Mouse (Mus musculus) myocyte (in vitro differentiated cells): ENCODE data around the gene Prpf4b. TPM values are rescaled to one million over a fixed set of nuclear protein-coding genes. Genes with fewer than 3 reads are reported as not detected.
"Not testable (repeated sequence)": the region's sequence is repeated elsewhere in the genome, so short reads cannot be mapped to it uniquely, and the experiment has no call there.

Experiments
- H3K27me3 ChIP-seq: one replicate; pipeline ENCODE4 v1.6.1; 2011; ENCODE audit not compliant: control insufficient read depth, insufficient read depth, insufficient read length
- H3K36me3 ChIP-seq: one replicate; pipeline ENCODE4 v1.6.1; 2011; ENCODE audit not compliant: control insufficient read depth, insufficient read depth
- H3K4me2 ChIP-seq: one replicate; pipeline ENCODE4 v1.6.1; 2011; ENCODE audit warnings: low read depth, control low read depth
- H3K4me3 ChIP-seq: one replicate; pipeline ENCODE4 v1.5.1; 2011; ENCODE audit warnings: mild to moderate bottlenecking, control low read depth, moderate library complexity
- H3K79me2 ChIP-seq: one replicate; pipeline ENCODE4 v1.6.1; 2011; ENCODE audit not compliant: control insufficient read depth, insufficient read depth
- H3ac ChIP-seq: one replicate; pipeline ENCODE4 v1.6.1; 2011; ENCODE audit not compliant: control insufficient read depth, insufficient read length
- CEBPB ChIP-seq: IDR thresholded peaks from 2 replicates; pipeline ENCODE4 v1.6.1; 2011; ENCODE audit warnings: mild to moderate bottlenecking, moderate library complexity; ENCODE audit not compliant: poor library complexity, insufficient read depth, severe bottlenecking
- E2F4 ChIP-seq: IDR thresholded peaks from one replicate; pipeline ENCODE4 v1.6.1; 2011; ENCODE audit warnings: mild to moderate bottlenecking, control low read depth, moderate library complexity; ENCODE audit not compliant: insufficient read depth
- MAX ChIP-seq: IDR thresholded peaks from one replicate; pipeline ENCODE4 v1.6.1; 2011; ENCODE audit warnings: low read depth, mild to moderate bottlenecking, control low read depth
- MYOD1 ChIP-seq, 3 experiments: IDR thresholded peaks; one replicate each; pipeline ENCODE4 v1.6.1; 2011; ENCODE audit warnings: control low read depth in 2 of 3, low read depth in 2 of 3, mild to moderate bottlenecking in 2 of 3, moderate library complexity in 1 of 3; ENCODE audit not compliant: insufficient read length in 2 of 3, control insufficient read depth in 1 of 3
- MYOG ChIP-seq, 3 experiments: IDR thresholded peaks; one replicate each; pipeline ENCODE4 v1.6.1; 2011; ENCODE audit warnings: control low read depth in 2 of 3, low read depth in 2 of 3, mild to moderate bottlenecking in 2 of 3; ENCODE audit not compliant: insufficient read length in 2 of 3, control insufficient read depth in 1 of 3, insufficient read depth in 1 of 3
- POLR2A ChIP-seq: IDR thresholded peaks from one replicate; pipeline ENCODE4 v1.6.1; 2011; ENCODE audit warnings: low read depth, mild to moderate bottlenecking, control low read depth, moderate library complexity; ENCODE audit not compliant: insufficient read length
- POLR2AphosphoS2 ChIP-seq: IDR thresholded peaks from one replicate; pipeline ENCODE4 v1.6.1; 2011; ENCODE audit warnings: low read depth, control low read depth; ENCODE audit not compliant: insufficient read length
- REST ChIP-seq: IDR thresholded peaks from one replicate; pipeline ENCODE4 v1.6.1; 2011; ENCODE audit warnings: mild to moderate bottlenecking, control low read depth, moderate library complexity; ENCODE audit not compliant: insufficient read depth, insufficient read length
- SRF ChIP-seq: IDR thresholded peaks from one replicate; pipeline ENCODE4 v1.6.1; 2011; ENCODE audit warnings: low read depth; ENCODE audit not compliant: control insufficient read depth, insufficient read length
- TCF12 ChIP-seq: IDR thresholded peaks from one replicate; pipeline ENCODE4 v1.6.1; 2011; ENCODE audit warnings: mild to moderate bottlenecking, control low read depth; ENCODE audit not compliant: poor library complexity, insufficient read depth, severe bottlenecking
- TCF3 ChIP-seq: IDR thresholded peaks from one replicate; pipeline ENCODE4 v1.6.1; 2011; ENCODE audit warnings: low read depth, control low read depth; ENCODE audit not compliant: insufficient read length
- USF1 ChIP-seq: IDR thresholded peaks from one replicate; pipeline ENCODE4 v1.6.1; 2011; ENCODE audit warnings: low read depth, mild to moderate bottlenecking, control low read depth, moderate library complexity
- polyA plus RNA-seq: library from polyadenylated mRNA; unstranded; fragments of >200 nt; fragmentation: generic; extraction: Trizol; gene quantifications from one replicate; pipeline ENCODE4 v1.2.1, GENCODE M21; 2012; ENCODE audit warnings: missing spikeins

Gene Prpf4b
- polyA plus RNA-seq, 1 experiment: 8.1 TPM

GRCm38 (mm10) chr13:34873801-34874681 lies 1.1 kb upstream of the Prpf4b start:
- Histone ChIP-seq H3K36me3 (no peaks in the 10 kb centered on the region), H3K4me3 (peak overlapping the region; percentile 52), H3K4me2 (peak overlapping the region; percentile 85), H3K79me2 (peaks cover 34% of the 10 kb centered on the region), H3ac (peak overlapping the region; percentile 35), H3K27me3 (peaks cover 4% of the 10 kb centered on the region)
- TF ChIP-seq MYOD1 (IDR thresholded peaks at IDR 0.05; ENCODE audit: control insufficient read depth in 1 of 3, insufficient read length in 2 of 3, low read depth in 2 of 3): peak in 1 of 3 experiments; percentile 24
- peak; percentile 57 for TF ChIP-seq E2F4
- TF ChIP-seq USF1: no peak
- peak in 1 of 3 experiments; percentile 51 for TF ChIP-seq MYOG (IDR thresholded peaks at IDR 0.05; ENCODE audit: control insufficient read depth in 1 of 3, insufficient read depth in 1 of 3, insufficient read length in 2 of 3, low read depth in 2 of 3)
- TF ChIP-seq POLR2A: peak; percentile 92
- peak; percentile 91 for TF ChIP-seq POLR2AphosphoS2
- no peak for TF ChIP-seq SRF

GRCm38 (mm10) chr13:34874736-34875135 lies 366 bp upstream of the Prpf4b start:
- H3K79me2 ChIP-seq: peaks cover 41% of the 10 kb centered on the region

GRCm38 (mm10) chr13:34875741-34876445 lies 791 bp downstream of the Prpf4b start:
- H3K79me2 ChIP-seq: peaks cover 52% of the 10 kb centered on the region
- H3K4me3 ChIP-seq: peak overlapping the region; percentile 52
- H3ac ChIP-seq: peak overlapping the region; percentile 63
- H3K36me3 ChIP-seq: no peaks in the 10 kb centered on the region
- H3K27me3 ChIP-seq: no peaks in the 10 kb centered on the region
- TF ChIP-seq MAX (no peak), POLR2AphosphoS2 (peak; percentile 9), MYOG (IDR thresholded peaks at IDR 0.05; ENCODE audit: control insufficient read depth in 1 of 3, insufficient read depth in 1 of 3, insufficient read length in 2 of 3, low read depth in 2 of 3) (peak in 1 of 3 experiments; percentile 20), MYOD1 (IDR thresholded peaks at IDR 0.05; ENCODE audit: control insufficient read depth in 1 of 3, insufficient read length in 2 of 3, low read depth in 2 of 3) (peak in 1 of 3 experiments; percentile 8)
- peak overlapping the region; percentile 95 for H3K4me2 ChIP-seq

More at GRCm38 (mm10) chr13:34874736-34875135, 366 bp upstream of the Prpf4b start:
- Histone ChIP-seq H3K4me3 (peak overlapping the region; percentile 52), H3ac (peak overlapping the region; percentile 63), H3K4me2 (peak overlapping the region; percentile 85)
- H3K27me3 ChIP-seq, H3K36me3 ChIP-seq: not testable (repeated sequence)

- H3K27me3 ChIP-seq: no peaks in the 10 kb centered on the region
- H3K36me3 ChIP-seq: no peaks in the 10 kb centered on the region
- peaks cover 58% of the 10 kb centered on the region for H3K79me2 ChIP-seq
- H3ac ChIP-seq: peak overlapping the region; percentile 63
- TF ChIP-seq E2F4: no peak
- no peak for TF ChIP-seq POLR2AphosphoS2
- TF ChIP-seq MYOG (IDR thresholded peaks at IDR 0.05; ENCODE audit: control insufficient read depth in 1 of 3, insufficient read depth in 1 of 3, insufficient read length in 2 of 3, low read depth in 2 of 3): no peak
- no peak for TF ChIP-seq REST
- TF ChIP-seq POLR2A: no peak
- TF ChIP-seq MAX: no peak
- TF ChIP-seq TCF3: no peak
- no peak for TF ChIP-seq CEBPB
- TF ChIP-seq USF1: no peak
- no peak for TF ChIP-seq TCF12
- no peak for TF ChIP-seq MYOD1 (IDR thresholded peaks at IDR 0.05; ENCODE audit: control insufficient read depth in 1 of 3, insufficient read length in 2 of 3, low read depth in 2 of 3)
- no peak for TF ChIP-seq SRF
- H3K4me3 ChIP-seq: peak overlapping the region; percentile 52
- peak overlapping the region; percentile 95 for H3K4me2 ChIP-seq
These were observed 1.4 kb downstream of the Prpf4b start for GRCm38 (mm10) chr13:34876481-34876880.

GRCm38 (mm10) chr13:34892871-34893270 lies 17.8 kb downstream of the Prpf4b start:
- H3K27me3 ChIP-seq: no peaks in the 10 kb centered on the region
- no peaks in the 10 kb centered on the region for H3K79me2 ChIP-seq
- no peak overlapping the region for H3K4me2 ChIP-seq
- TF ChIP-seq POLR2AphosphoS2: no peak
- H3K36me3 ChIP-seq: peaks cover 92% of the 10 kb centered on the region
- H3ac ChIP-seq: no peak overlapping the region
- no peak overlapping the region for H3K4me3 ChIP-seq
